Mouse (Mus musculus) hindbrain, embryonic 10.5 days (tissue): Measurements from ENCODE around the gene Lrrc25. TPM values are rescaled to one million over a fixed set of nuclear protein-coding genes. Genes with fewer than 3 reads are reported as not detected.
"Not testable (repeated sequence)": the region's sequence is repeated elsewhere in the genome, so short reads cannot be mapped to it uniquely, and the experiment has no call there.

Experiments
- DNase-seq: peaks from one replicate; pipeline ENCODE4 v3.0.0-alpha.2; 2017; ENCODE audit warnings: low spot score
- H3K27ac ChIP-seq: fragments of 300-500 bp; sonication (generic); 2 replicates; pipeline ENCODE4 v1.5.1; 2016; ENCODE audit warnings: mild to moderate bottlenecking, moderate library complexity
- H3K27me3 ChIP-seq: fragments of 300-500 bp; sonication (generic); 2 replicates; pipeline ENCODE4 v1.6.1; 2016; ENCODE audit warnings: mild to moderate bottlenecking; ENCODE audit not compliant: poor library complexity, insufficient read depth, severe bottlenecking
- H3K36me3 ChIP-seq: fragments of 300-500 bp; sonication (generic); 2 replicates; pipeline ENCODE4 v1.6.1; 2016; ENCODE audit warnings: mild to moderate bottlenecking, moderate library complexity
- H3K4me1 ChIP-seq: fragments of 300-500 bp; sonication (generic); replicated peaks from 2 replicates; pipeline ENCODE4 v1.6.1; 2016; ENCODE audit warnings: mild to moderate bottlenecking
- H3K4me3 ChIP-seq: fragments of 300-500 bp; sonication (generic); 2 replicates; pipeline ENCODE4 v1.5.1; 2016; ENCODE audit warnings: mild to moderate bottlenecking, moderate library complexity
- H3K9me3 ChIP-seq: fragments of 300-500 bp; sonication (generic); 2 replicates; pipeline ENCODE4 v1.6.1; 2016; ENCODE audit warnings: mild to moderate bottlenecking, moderate library complexity
- WGBS: fragments of 180-500 bp; shearing (Covaris S2); methylation state at CpG from one replicate; pipeline ENCODE4 v1.1.7; 2016; 5-methylcytosine and 5-hydroxymethylcytosine counted together
- polyA plus RNA-seq: library from polyadenylated mRNA; unstranded; fragments of >200 nt; fragmentation: Nextera tagmentation; extraction: Ambion mirVana; gene quantifications from 2 replicates; pipeline ENCODE4 v1.2.1, GENCODE M21; 2016

Gene Lrrc25
- 1.1 and 1.6 TPM in 2 replicates for polyA plus RNA-seq

GRCm38 (mm10) chr8:70615894-70616293 lies at the start of gene Lrrc25:
TSS of gene Lrrc25 (plus strand) at chr8:70616155.
- Histone ChIP-seq H3K36me3 (no peaks in the 10 kb centered on the region), H3K4me1 (peaks cover 48% of the 10 kb centered on the region), H3K27ac (0 out of 2 replicates have a peak within 1 kb of the TSS, but pooled peaks have one; percentile 0), H3K4me3 (no peak within 1 kb of the TSS), H3K9me3 (no peaks in the 10 kb centered on the region), H3K27me3 (peaks cover 14% of the 10 kb centered on the region)
- DNase-seq, result no peak
- 89% methylated on average over 3 of the region's 3 CpGs for WGBS

- Histone ChIP-seq H3K36me3 (peaks cover 26% of the 10 kb centered on the region), H3K4me1 (peaks cover 19% of the 10 kb centered on the region), H3K27me3 (no peaks in the 10 kb centered on the region), H3K4me3 (no peak overlapping the region), H3K9me3 (no peaks in the 10 kb centered on the region), H3K27ac (no peak overlapping the region)
- no peak for DNase-seq
Observed at GRCm38 (mm10) chr8:70570360-70570759, 45.6 kb upstream of the Lrrc25 start.

GRCm38 (mm10) chr8:70570990-70571389 lies 45.0 kb upstream of the Lrrc25 start:
- Histone ChIP-seq H3K36me3 (peaks cover 26% of the 10 kb centered on the region), H3K4me3 (no peak overlapping the region), H3K9me3 (no peaks in the 10 kb centered on the region), H3K4me1 (peaks cover 15% of the 10 kb centered on the region), H3K27me3 (no peaks in the 10 kb centered on the region), H3K27ac (0 out of 2 replicates have a peak overlapping the region, but pooled peaks have one; percentile 12)
- DNase-seq, result no peak
- 84% methylated on average over 6 of the region's 6 CpGs for WGBS

- H3K27me3 ChIP-seq, result no peaks in the 10 kb centered on the region
- no peaks in the 10 kb centered on the region for H3K9me3 ChIP-seq
- peaks cover 15% of the 10 kb centered on the region for H3K4me1 ChIP-seq
- no peak overlapping the region for H3K27ac ChIP-seq
- no peak overlapping the region for H3K4me3 ChIP-seq
- peaks cover 50% of the 10 kb centered on the region for H3K36me3 ChIP-seq
- DNase-seq, result no peak
Observed at GRCm38 (mm10) chr8:70574302-70574701, 41.7 kb upstream of the Lrrc25 start.

GRCm38 (mm10) chr8:70574915-70575314 lies 41.0 kb upstream of the Lrrc25 start:
- 87% methylated on average over 4 of the region's 4 CpGs for WGBS

GRCm38 (mm10) chr8:70577207-70577606 lies 38.7 kb upstream of the Lrrc25 start:
- no peak for DNase-seq
- Histone ChIP-seq H3K36me3 (peaks cover 76% of the 10 kb centered on the region), H3K27ac (no peak overlapping the region), H3K27me3 (no peaks in the 10 kb centered on the region), H3K4me3 (no peak overlapping the region), H3K9me3 (no peaks in the 10 kb centered on the region), H3K4me1 (0 out of 2 replicates have a peak, but pooled peaks cover 3% of the 10 kb centered on the region)
- 95% methylated on average over 3 of the region's 3 CpGs for WGBS

More at GRCm38 (mm10) chr8:70574915-70575314, 41.0 kb upstream of the Lrrc25 start:
- no peak overlapping the region for H3K4me3 ChIP-seq
- peaks cover 53% of the 10 kb centered on the region for H3K36me3 ChIP-seq
- no peaks in the 10 kb centered on the region for H3K9me3 ChIP-seq
- H3K27ac ChIP-seq, result no peak overlapping the region
- no peak for DNase-seq
- no peaks in the 10 kb centered on the region for H3K27me3 ChIP-seq
- H3K4me1 ChIP-seq, result peaks cover 15% of the 10 kb centered on the region

GRCm38 (mm10) chr8:70583476-70584387 lies 32.2 kb upstream of the Lrrc25 start:
- Histone ChIP-seq H3K36me3 (peaks cover 97% of the 10 kb centered on the region), H3K4me3 (no peak overlapping the region), H3K9me3 (no peaks in the 10 kb centered on the region), H3K27me3 (no peaks in the 10 kb centered on the region), H3K27ac (no peak overlapping the region), H3K4me1 (no peaks in the 10 kb centered on the region)
- no peak for DNase-seq
- 93% methylated on average over 18 of the region's 18 CpGs for WGBS

- H3K27me3 ChIP-seq, result no peaks in the 10 kb centered on the region
- H3K36me3 ChIP-seq, result peaks cover 100% of the 10 kb centered on the region
- H3K4me3 ChIP-seq, result no peak overlapping the region
- H3K27ac ChIP-seq, result no peak overlapping the region
- H3K9me3 ChIP-seq, result no peaks in the 10 kb centered on the region
- H3K4me1 ChIP-seq, result no peaks in the 10 kb centered on the region
- 90% methylated on average over 9 of the region's 9 CpGs for WGBS
- DNase-seq, result no peak
Observed at GRCm38 (mm10) chr8:70584606-70585257, 31.2 kb upstream of the Lrrc25 start.

- peak; percentile 45 for DNase-seq
- Histone ChIP-seq H3K36me3 (peaks cover 100% of the 10 kb centered on the region), H3K9me3 (no peaks in the 10 kb centered on the region), H3K4me3 (no peak overlapping the region), H3K27me3 (no peaks in the 10 kb centered on the region), H3K27ac (no peak overlapping the region), H3K4me1 (no peaks in the 10 kb centered on the region)
- 41% methylated on average over 7 of the region's 7 CpGs for WGBS
Observed at GRCm38 (mm10) chr8:70585258-70585652, 30.7 kb upstream of the Lrrc25 start.

GRCm38 (mm10) chr8:70587955-70588354 lies 28.0 kb upstream of the Lrrc25 start:
- not testable (repeated sequence) for H3K27me3 ChIP-seq, H3K27ac ChIP-seq, H3K9me3 ChIP-seq, H3K4me3 ChIP-seq, DNase-seq, H3K4me1 ChIP-seq
- peaks cover 96% of the 10 kb centered on the region for H3K36me3 ChIP-seq
- 96% methylated on average over 4 of the region's 4 CpGs for whole genome bisulfite sequencing

- Histone ChIP-seq H3K36me3 (peaks cover 72% of the 10 kb centered on the region), H3K4me1 (peaks cover 38% of the 10 kb centered on the region), H3K27ac (no peak overlapping the region), H3K9me3 (no peaks in the 10 kb centered on the region), H3K4me3 (no peak overlapping the region), H3K27me3 (peaks cover 17% of the 10 kb centered on the region)
- DNase-seq, result no peak
- WGBS, result 93% methylated on average over 12 of the region's 12 CpGs
Observed at GRCm38 (mm10) chr8:70591569-70591968, 24.4 kb upstream of the Lrrc25 start.

GRCm38 (mm10) chr8:70593173-70593572 lies 22.8 kb upstream of the Lrrc25 start:
- peaks cover 68% of the 10 kb centered on the region for H3K36me3 ChIP-seq

More at GRCm38 (mm10) chr8:70593173-70593572, 22.8 kb upstream of the Lrrc25 start:
- DNase-seq, result no peak
- 49% methylated on average over 8 of the region's 8 CpGs for WGBS
- Histone ChIP-seq H3K27me3 (peaks cover 32% of the 10 kb centered on the region), H3K4me3 (peak overlapping the region; percentile 74), H3K4me1 (peaks cover 54% of the 10 kb centered on the region), H3K27ac (peak overlapping the region; percentile 86), H3K9me3 (no peaks in the 10 kb centered on the region)
